Mouse (Mus musculus) embryonic facial prominence, embryonic 15.5 days (tissue): ENCODE data around the gene Cdca8. TPM values are rescaled to one million over a fixed set of nuclear protein-coding genes. Genes with fewer than 3 reads are reported as not detected.

Source experiments
- polyA plus RNA-seq: library from polyadenylated mRNA; unstranded; fragments of >200 nt; fragmentation: Nextera tagmentation; extraction: Ambion mirVana; gene quantifications from 2 replicates; pipeline ENCODE4 v1.2.1, GENCODE M21; 2015

Gene Cdca8
- polyA plus RNA-seq, 1 experiment from 2014 or later = 100.0 TPM

Other genes with a start within 250 kb of the Cdca8 start
- 68.9 and 71.3 TPM in 2 replicates for gene Utp11, start 245.7 kb downstream of the Cdca8 start, polyA plus RNA-seq
- 17.3 and 17.8 TPM in 2 replicates for gene Fhl3, start 238.6 kb downstream of the Cdca8 start, polyA plus RNA-seq
- 138 and 141 TPM in 2 replicates for gene Sf3a3, start 224.5 kb downstream of the Cdca8 start, polyA plus RNA-seq
- gene Inpp5b, start 197.5 kb downstream of the Cdca8 start, polyA plus RNA-seq = 29.2 and 30.9 TPM in 2 replicates
- gene Mtf1, start 137.2 kb downstream of the Cdca8 start, polyA plus RNA-seq = 10.9 and 11.2 TPM in 2 replicates
- 37.3 and 37.6 TPM in 2 replicates for gene Yrdc, start 88.6 kb downstream of the Cdca8 start, polyA plus RNA-seq
- gene 1110065P20Rik, start 88.1 kb downstream of the Cdca8 start, polyA plus RNA-seq = 57.9 and 59.1 TPM in 2 replicates
- 1.2 and 1.5 TPM in 2 replicates for gene Maneal, start 77.1 kb downstream of the Cdca8 start, polyA plus RNA-seq
- gene Epha10, start 58.4 kb downstream of the Cdca8 start, polyA plus RNA-seq = 0.04 and 0.09 TPM in 2 replicates
- gene 9930104L06Rik, start 2.3 kb downstream of the Cdca8 start, polyA plus RNA-seq = 12.4 and 16.7 TPM in 2 replicates
- gene Rspo1, start 47.1 kb upstream of the Cdca8 start, polyA plus RNA-seq = 21.7 and 23.5 TPM in 2 replicates
- gene Gnl2, start 77.3 kb upstream of the Cdca8 start, polyA plus RNA-seq = 85.9 and 102 TPM in 2 replicates
- 4.8 and 9.3 TPM in 2 replicates for gene Dnali1, start 126.4 kb upstream of the Cdca8 start, polyA plus RNA-seq
- gene Snip1, start 127.4 kb upstream of the Cdca8 start, polyA plus RNA-seq = 31.0 and 31.9 TPM in 2 replicates
- gene Meaf6, start 145.8 kb upstream of the Cdca8 start, polyA plus RNA-seq = 56.3 and 59.1 TPM in 2 replicates
- gene Zc3h12a, start 188.5 kb upstream of the Cdca8 start, polyA plus RNA-seq = 1.7 and 2.1 TPM in 2 replicates